Mouse (Mus musculus) layer of hippocampus, adult 8-10 months (tissue): ENCODE data around the gene 9530053A07Rik. TPM values are rescaled to one million over a fixed set of nuclear protein-coding genes. Genes with fewer than 3 reads are reported as not detected.
A peak's percentile ranks its signal among the peaks of the same experiment; 100 is the strongest.
"Not testable (repeated sequence)": the region's sequence is repeated elsewhere in the genome, so short reads cannot be mapped to it uniquely, and the experiment has no call there.

Source experiments
- DNase-seq, 2 experiments: peaks; one replicate each; pipeline ENCODE4 v3.0.0; 2022; ENCODE audit warnings: low spot score in 2 of 2
- total RNA-seq, 4 experiments: library from RNA; stranded (reverse); gene quantifications; 2 replicates each; pipeline ENCODE4 v1.2.4; 2022

Gene 9530053A07Rik
- not detected for total RNA-seq

DNA sequence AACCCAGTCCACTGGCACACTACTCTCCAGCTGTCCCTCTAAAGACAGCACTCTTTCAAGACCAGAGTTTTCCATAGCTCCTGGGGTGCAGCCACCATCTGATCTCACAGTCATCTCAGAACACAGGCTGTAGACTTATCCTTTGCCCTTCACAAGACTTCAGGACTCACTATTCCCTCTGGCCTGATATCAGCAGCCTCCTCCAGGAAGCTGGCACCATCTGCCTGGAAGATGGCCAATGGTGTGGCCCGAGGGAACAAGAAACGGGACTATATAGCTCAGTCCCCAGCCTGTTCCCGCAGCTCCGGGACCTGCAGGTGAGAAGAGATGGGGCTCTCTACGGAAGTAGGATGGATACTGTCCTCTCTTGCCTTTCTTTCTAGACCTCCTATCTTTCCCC is at the start of gene 9530053A07Rik:
Gene 9530053A07Rik, plus strand, starts transcription at position 301 of the 400 bp plus-strand sequence.
- DNase-seq: no peak

DNA sequence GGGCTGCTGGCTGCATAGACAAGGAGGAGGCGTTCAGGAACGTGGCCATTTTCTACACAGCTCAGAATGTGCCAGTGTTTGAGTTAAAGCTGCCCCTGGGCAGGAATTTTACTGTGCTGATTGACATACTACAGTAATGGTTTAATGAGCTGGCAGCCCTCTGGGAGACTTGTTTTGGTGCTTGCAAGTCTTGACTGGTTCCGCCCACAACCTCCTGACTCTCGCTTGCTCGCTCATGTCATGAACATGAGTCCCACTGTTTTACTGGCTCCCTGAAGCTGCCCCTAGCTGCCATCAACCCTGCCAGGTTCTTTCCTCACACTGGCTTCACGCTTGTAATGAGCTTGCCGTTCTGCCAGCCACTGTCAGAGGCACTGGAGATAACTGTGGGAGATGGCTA is 45.1 kb upstream of the 9530053A07Rik start:
- peak; percentile 14 to 31 for DNase-seq

DNA sequence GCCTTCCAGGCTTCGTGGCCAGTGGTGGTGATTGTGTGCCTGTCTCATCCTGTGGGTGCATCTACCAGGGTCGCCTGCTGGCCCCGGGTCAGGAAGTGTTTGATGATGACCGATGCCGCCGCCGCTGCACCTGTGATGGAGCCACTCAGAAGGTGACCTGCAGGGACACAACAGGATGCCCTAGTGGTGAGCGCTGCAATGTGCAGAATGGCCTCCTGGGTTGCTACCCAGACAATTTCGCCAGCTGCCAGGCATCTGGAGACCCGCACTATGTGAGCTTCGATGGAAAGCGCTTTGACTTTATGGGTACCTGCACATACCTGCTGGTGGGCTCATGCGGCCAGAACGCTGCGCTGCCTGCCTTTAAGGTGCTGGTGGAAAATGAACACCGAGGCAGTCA is 43.0 kb upstream of the 9530053A07Rik start:
- DNase-seq: no peak

- DNase-seq: no peak
These were observed 35.7 kb upstream of the 9530053A07Rik start for GRCm38 (mm10) chr7:28093541-28093940.

- no peak for DNase-seq
These were observed 30.2 kb upstream of the 9530053A07Rik start for GRCm38 (mm10) chr7:28099101-28099500.

- peak in 1 of 2 experiments; percentile 19 for DNase-seq
These were observed 28.4 kb upstream of the 9530053A07Rik start for GRCm38 (mm10) chr7:28100596-28101590.

- not testable (repeated sequence) for DNase-seq
These were observed 26.3 kb upstream of the 9530053A07Rik start for GRCm38 (mm10) chr7:28102936-28103335.

DNA sequence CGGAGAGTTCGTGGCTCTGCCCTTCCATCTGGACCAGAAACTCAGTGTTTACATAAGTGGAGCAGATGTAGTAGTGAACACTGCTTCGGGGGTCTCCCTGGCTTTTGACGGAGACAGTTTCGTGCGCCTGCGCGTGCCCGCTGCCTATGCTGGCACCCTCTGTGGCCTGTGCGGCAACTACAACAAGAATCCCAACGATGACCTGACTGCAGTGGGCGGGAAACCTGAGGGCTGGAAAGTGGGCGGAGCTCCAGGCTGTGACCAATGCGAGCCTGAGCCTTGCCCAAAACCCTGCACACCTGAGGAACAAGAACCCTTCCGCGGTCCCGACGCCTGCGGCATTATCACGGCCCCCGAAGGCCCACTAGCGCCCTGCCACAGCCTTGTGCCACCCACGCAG is 24.6 kb upstream of the 9530053A07Rik start:
- DNase-seq: no peak

- DNase-seq: no peak
These were observed 23.0 kb upstream of the 9530053A07Rik start for GRCm38 (mm10) chr7:28106241-28106640.

- DNase-seq: no peak
These were observed 14.6 kb upstream of the 9530053A07Rik start for GRCm38 (mm10) chr7:28114648-28115047.

GRCm38 (mm10) chr7:28137613-28138012 is 8.3 kb downstream of the 9530053A07Rik start:
- DNase-seq: no peak

DNA sequence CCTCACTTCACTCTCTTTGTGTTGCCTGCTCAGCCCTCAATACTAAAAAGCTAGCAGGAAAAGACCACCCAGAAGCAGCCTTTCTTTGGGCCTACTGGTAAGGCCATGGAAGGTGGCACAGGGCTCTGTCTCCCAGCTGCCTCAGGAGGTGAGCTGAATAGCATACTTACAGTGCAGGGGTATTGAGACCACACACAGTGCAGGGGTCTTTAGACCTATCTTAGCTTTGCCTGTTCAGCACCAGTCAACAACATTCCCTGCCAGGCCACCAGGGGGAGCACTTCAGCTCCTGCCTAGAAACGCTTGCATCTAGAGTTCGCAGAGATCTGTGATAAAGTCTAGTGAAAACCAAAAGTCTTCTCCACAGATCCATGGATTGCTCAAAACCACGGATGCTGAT is 19.0 kb downstream of the 9530053A07Rik start:
- peak in 1 of 2 experiments; percentile 53 for DNase-seq

DNA sequence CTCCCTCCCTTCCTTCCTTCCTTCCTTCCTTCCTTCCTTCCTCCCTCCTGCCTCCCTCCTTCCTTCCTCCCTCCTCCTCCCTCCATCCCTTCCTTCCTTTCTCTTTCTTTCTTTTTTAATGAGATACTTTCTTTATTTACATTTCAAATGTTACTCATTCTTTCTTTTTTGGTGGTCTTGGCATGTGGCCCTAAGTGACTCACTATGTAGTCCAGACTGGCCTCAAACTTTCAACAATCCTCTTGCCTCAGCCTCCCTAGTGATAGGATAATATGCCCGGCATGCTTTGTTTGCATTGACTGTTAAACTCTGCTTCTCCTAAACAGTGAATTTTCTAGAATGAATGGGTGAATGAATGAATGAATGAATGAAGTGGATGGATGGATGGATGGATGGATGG is 20.6 kb downstream of the 9530053A07Rik start:
- no peak for DNase-seq

GRCm38 (mm10) chr7:28151584-28152221 is 22.4 kb downstream of the 9530053A07Rik start:
- DNase-seq: peak in 1 of 2 experiments; percentile 17

DNA sequence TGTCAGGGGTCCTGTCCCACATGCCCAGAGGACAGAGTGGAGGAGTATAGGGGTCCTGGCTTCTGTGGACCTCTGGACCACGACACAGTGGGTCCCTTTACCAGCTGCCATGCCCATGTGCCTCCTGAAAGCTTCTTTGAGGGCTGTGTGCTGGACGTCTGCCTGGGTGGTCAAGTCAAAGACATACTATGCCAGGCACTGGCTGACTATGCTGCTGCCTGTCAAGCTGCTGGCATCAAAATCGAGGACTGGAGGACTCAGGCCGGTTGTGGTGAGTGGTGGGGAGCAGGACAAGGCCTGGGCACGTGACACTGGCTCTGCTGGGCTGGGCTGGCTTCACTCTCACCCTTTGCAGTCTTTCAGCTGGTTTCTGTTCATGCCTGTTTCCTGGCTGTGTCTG is 24.3 kb downstream of the 9530053A07Rik start:
- not testable (repeated sequence) for DNase-seq

- DNase-seq: no peak
These were observed 30.0 kb downstream of the 9530053A07Rik start for GRCm38 (mm10) chr7:28159292-28159691.

DNA sequence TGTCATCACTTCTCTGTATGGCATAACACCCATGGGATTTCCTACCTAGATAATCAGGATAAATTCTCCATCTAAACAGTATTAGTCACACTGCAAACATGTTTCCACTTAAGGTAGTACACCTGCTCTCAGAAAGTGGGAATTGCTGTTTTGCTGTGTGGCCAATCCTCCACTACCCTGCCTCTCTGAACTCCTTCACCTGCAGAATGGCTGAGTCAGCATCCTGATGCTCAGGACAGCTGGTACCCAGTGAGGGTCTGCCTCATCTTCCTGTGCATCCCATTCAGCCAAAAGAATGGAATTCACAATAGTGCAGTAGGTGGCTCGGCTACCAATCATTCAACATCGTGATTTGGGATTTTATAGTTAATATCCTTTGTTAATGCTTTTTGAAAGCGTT is 30.6 kb downstream of the 9530053A07Rik start:
- DNase-seq: no peak

DNA sequence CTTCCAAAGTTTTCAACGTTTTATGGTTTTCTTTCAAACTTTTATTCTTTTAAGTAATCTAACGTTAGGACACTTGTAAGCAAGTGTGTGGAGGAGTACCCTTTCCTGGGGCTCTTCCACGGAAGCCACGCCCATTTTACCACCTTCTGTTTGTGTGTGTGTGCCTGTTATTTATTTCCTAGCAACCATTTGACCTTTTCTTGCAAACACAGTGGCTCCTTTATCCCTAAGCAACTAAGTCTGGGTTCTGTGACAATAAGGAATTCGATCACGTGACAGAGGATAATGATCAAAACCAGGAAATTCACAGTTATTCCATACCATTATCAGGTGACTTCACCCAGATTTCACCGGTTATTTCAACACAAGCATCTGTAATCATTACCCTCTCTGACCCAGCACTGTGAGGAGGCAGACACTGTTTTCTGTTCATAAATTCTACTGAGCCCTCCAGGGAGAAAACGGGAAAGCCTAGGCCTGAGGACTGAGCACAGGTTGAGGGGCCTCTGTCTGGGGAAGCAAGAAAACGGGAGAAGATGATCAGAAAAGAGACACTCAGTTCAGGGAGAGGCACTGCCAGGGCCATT is 32.0 kb downstream of the 9530053A07Rik start:
- DNase-seq: no peak

DNA sequence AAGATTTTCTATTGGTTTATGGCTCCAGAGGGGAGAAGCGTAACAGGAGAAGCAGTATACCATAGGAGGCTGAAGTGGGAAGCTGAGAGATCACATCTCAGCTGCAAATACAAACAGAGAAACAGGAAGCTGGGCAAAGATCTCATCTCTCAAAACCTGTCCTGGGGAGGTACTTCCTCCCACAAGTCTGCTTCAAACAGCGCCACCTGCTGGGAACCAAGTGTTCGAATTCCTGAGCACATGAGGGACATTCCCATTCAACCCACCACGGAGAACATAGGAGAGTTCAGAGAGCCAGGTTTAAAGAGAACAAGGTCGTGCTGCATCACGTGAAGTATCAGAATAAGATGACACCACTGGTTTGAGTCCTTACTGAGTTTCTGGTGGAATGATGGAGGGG is 36.1 kb downstream of the 9530053A07Rik start:
- DNase-seq: no peak

GRCm38 (mm10) chr7:28168320-28169115 is 39.3 kb downstream of the 9530053A07Rik start:
- peak; percentile 50 to 56 for DNase-seq
